Mouse (Mus musculus) B cell, adult 67 days (primary cell): ENCODE results near the gene Gm10670. TPM values are rescaled to one million over a fixed set of nuclear protein-coding genes. Genes with fewer than 3 reads are reported as not detected.

ENCODE experiments used
- total RNA-seq, 2 experiments: library from RNA; stranded (reverse); gene quantifications; 4 replicates each; pipeline ENCODE4 v1.2.4; 2023

Gm10670 gene
- total RNA-seq, result not detected

GRCm38 (mm10) chr7:20474825-20475224 lies at the start of gene Gm10670:
Gene Gm10670 (minus strand): TSS chr7:20474925.

GRCm38 (mm10) chr7:20510434-20510833 lies 35.7 kb upstream of the Gm10670 start, which contains the start of gene Vmn1r103:
Gene Vmn1r103 (minus strand): TSS chr7:20510534.

GRCm38 (mm10) chr7:20442493-20442892 lies 32.2 kb downstream of the Gm10670 start, which contains the start of gene Vmn1r101:
Gene Vmn1r101 (minus strand): TSS chr7:20442593.

Other genes starting within 250 kb of the Gm10670 start
- not detected for gene Gm4498, start 241.1 kb downstream of the Gm10670 start, total RNA-seq
- not detected for gene Gm5890, start 212.1 kb downstream of the Gm10670 start, total RNA-seq
- gene Gm4133, start 140.9 kb downstream of the Gm10670 start, total RNA-seq, result not detected
- gene Gm5728, start 99.5 kb downstream of the Gm10670 start, total RNA-seq, result not detected
- gene Vmn1r100, start 57.0 kb downstream of the Gm10670 start, total RNA-seq, result not detected
- not detected for gene Vmn1r101, start 32.3 kb downstream of the Gm10670 start, total RNA-seq
- not detected for gene Vmn1r103, start 35.6 kb upstream of the Gm10670 start, total RNA-seq
- gene Vmn1r104, start 58.9 kb upstream of the Gm10670 start, total RNA-seq, result not detected
- not detected for gene Gm5726, start 70.8 kb upstream of the Gm10670 start, total RNA-seq
- gene Gm4141, start 101.3 kb upstream of the Gm10670 start, total RNA-seq, result not detected
- gene Gm4513, start 124.1 kb upstream of the Gm10670 start, total RNA-seq, result not detected
- not detected for gene Vmn1r107, start 194.0 kb upstream of the Gm10670 start, total RNA-seq
- gene Vmn1r111, start 228.3 kb upstream of the Gm10670 start, total RNA-seq, result not detected